Mouse (Mus musculus): ENCODE measurements around the gene C130032M10Rik.

- TF ChIP-seq CTCF (IDR thresholded peaks at IDR 0.05) (no peak), POLR2A (IDR thresholded peaks at IDR 0.05; ENCODE audit: insufficient read depth, low read depth, low read length) (no peak), EP300 (IDR thresholded peaks at IDR 0.05; ENCODE audit: insufficient read depth, low read depth, low read length) (no peak)
These were observed 34.6 kb upstream of the C130032M10Rik start for GRCm38 (mm10) chr9:114480940-114481339.
